Mouse (Mus musculus): Measurements from ENCODE around the gene Hoga1. TPM values are rescaled to one million over a fixed set of nuclear protein-coding genes. Genes with fewer than 3 reads are reported as not detected.

The Hoga1 gene
- total RNA-seq, 1 experiment from 2014 or later, result 22.7 TPM

Other genes with a start within 250 kb of the Hoga1 start
- 7.2 and 7.9 TPM in 2 replicates for gene Arhgap19, start 243.6 kb upstream of the Hoga1 start, total RNA-seq (2021)
- 7.5 and 10.7 TPM in 2 replicates for gene Frat1, start 215.6 kb upstream of the Hoga1 start, total RNA-seq (2021)
- gene Frat2, start 197.5 kb upstream of the Hoga1 start, total RNA-seq (2021), result 5.5 and 6.4 TPM in 2 replicates
- gene Rrp12, start 149.4 kb upstream of the Hoga1 start, total RNA-seq (2021), result 16.2 and 19.5 TPM in 2 replicates
- 632 and 654 TPM in 2 replicates for gene Pgam1, start 133.7 kb upstream of the Hoga1 start, total RNA-seq (2021)
- 23.9 and 25.4 TPM in 2 replicates for gene Exosc1, start 112.2 kb upstream of the Hoga1 start, total RNA-seq (2021)
- gene Zdhhc16, start 112.1 kb upstream of the Hoga1 start, total RNA-seq (2021), result 31.4 and 31.8 TPM in 2 replicates
- 19.9 and 22.2 TPM in 2 replicates for gene Mms19, start 64.5 kb upstream of the Hoga1 start, total RNA-seq (2021)
- gene Ubtd1, start 63.8 kb upstream of the Hoga1 start, total RNA-seq (2021), result 13.9 and 20.0 TPM in 2 replicates
- 0.68 and 0.82 TPM in 2 replicates for gene Ankrd2, start 9.6 kb upstream of the Hoga1 start, total RNA-seq (2021)
- 0.64 and 0.96 TPM in 2 replicates for gene 4933411K16Rik, start 6.6 kb downstream of the Hoga1 start, total RNA-seq (2021)
- 5.4 and 7.4 TPM in 2 replicates for gene Morn4, start 40.7 kb downstream of the Hoga1 start, total RNA-seq (2021)
- 50.4 and 51.5 TPM in 2 replicates for gene Pi4k2a, start 44.9 kb downstream of the Hoga1 start, total RNA-seq (2021)
- gene Avpi1, start 83.4 kb downstream of the Hoga1 start, total RNA-seq (2021), result 47.4 and 48.9 TPM in 2 replicates
- gene Marveld1, start 101.8 kb downstream of the Hoga1 start, total RNA-seq (2021), result 46.4 and 50.1 TPM in 2 replicates
- 42.7 and 45.0 TPM in 2 replicates for gene Zfyve27, start 118.3 kb downstream of the Hoga1 start, total RNA-seq (2021)
- gene Sfrp5, start 156.6 kb downstream of the Hoga1 start, total RNA-seq (2021), result 4.3 and 4.9 TPM in 2 replicates
- 0.78 and 1.9 TPM in 2 replicates for gene Golga7b, start 202.0 kb downstream of the Hoga1 start, total RNA-seq (2021)